Mouse (Mus musculus) ES-E14 (cell line): ENCODE measurements around the gene Isg20l2. TPM values are rescaled to one million over a fixed set of nuclear protein-coding genes. Genes with fewer than 3 reads are reported as not detected.
A peak's percentile ranks its signal among the peaks of the same experiment; 100 is the strongest.

Source experiments
- DNase-seq: peaks from one replicate; pipeline ENCODE4 v3.0.0-alpha.2; 2013; ENCODE audit warnings: low read depth, low spot score
- H3K27ac ChIP-seq: 2 replicates; pipeline ENCODE4 v1.5.1; 2012; ENCODE audit warnings: low read depth, mild to moderate bottlenecking, low read length, moderate library complexity, mixed read lengths; ENCODE audit not compliant: poor library complexity, insufficient read depth, severe bottlenecking
- H3K36me3 ChIP-seq: 2 replicates; pipeline ENCODE4 v1.6.1; 2012; ENCODE audit warnings: mild to moderate bottlenecking, low read length, moderate library complexity, mixed read lengths; ENCODE audit not compliant: control insufficient read depth, poor library complexity, insufficient read depth, severe bottlenecking
- H3K4me1 ChIP-seq, 2 experiments: fragments of 150-350 bp in 1 of 2; sonication (generic) in 1 of 2; 2 replicates each; pipeline ENCODE4 v1.6.1; 2012; ENCODE audit warnings: low read length in 2 of 2, mild to moderate bottlenecking in 1 of 2, mixed read lengths in 1 of 2; ENCODE audit not compliant: control insufficient read depth in 2 of 2, insufficient read depth in 2 of 2, poor library complexity in 1 of 2
- H3K4me3 ChIP-seq, 2 experiments: fragments of 150-350 bp in 1 of 2; sonication (generic) in 1 of 2; 2 replicates each; pipeline ENCODE4 v1.5.1; 2012; ENCODE audit warnings: low read length in 2 of 2, low read depth in 1 of 2, mild to moderate bottlenecking in 1 of 2, mixed read lengths in 1 of 2; ENCODE audit not compliant: insufficient read depth in 1 of 2, poor library complexity in 1 of 2, severe bottlenecking in 1 of 2
- H3K9ac ChIP-seq: 2 replicates; pipeline ENCODE4 v1.6.1; 2012; ENCODE audit warnings: low read depth, mild to moderate bottlenecking, low read length, mixed read lengths; ENCODE audit not compliant: poor library complexity, insufficient read depth, severe bottlenecking
- H3K9me3 ChIP-seq: fragments of 150-350 bp; sonication (generic); 2 replicates; pipeline ENCODE4 v1.6.1; 2012; ENCODE audit warnings: low read depth, mild to moderate bottlenecking, low read length; ENCODE audit not compliant: control insufficient read depth, insufficient read depth
- CHD2 ChIP-seq: IDR thresholded peaks from 2 replicates; pipeline ENCODE4 v1.6.1; 2014; ENCODE audit warnings: mild to moderate bottlenecking, low read depth, low read length, inconsistent platforms
- HCFC1 ChIP-seq: IDR thresholded peaks from 2 replicates; pipeline ENCODE4 v1.6.1; 2012; ENCODE audit warnings: low read length, inconsistent platforms, borderline replicate concordance; ENCODE audit not compliant: insufficient read depth
- MAFK ChIP-seq: IDR thresholded peaks from 2 replicates; pipeline ENCODE4 v1.6.1; 2014; ENCODE audit warnings: mild to moderate bottlenecking, low read depth, low read length, inconsistent platforms; ENCODE audit not compliant: insufficient read depth
- ZC3H11A ChIP-seq: IDR thresholded peaks from 2 replicates; pipeline ENCODE4 v1.6.1; 2012; ENCODE audit warnings: low read depth, mild to moderate bottlenecking, inconsistent platforms, low read length, borderline replicate concordance
- ZNF384 ChIP-seq: IDR thresholded peaks from 2 replicates; pipeline ENCODE4 v1.6.1; 2012; ENCODE audit warnings: low read depth, low read length, inconsistent platforms
- in situ Hi-C, 2 experiments: fragments of 600-800 bp; cut with MboI; formaldehyde crosslinking; loops; one replicate each; pipeline ENCODE4 v1.15.1; 2025; ENCODE audit warnings: low sequenced_read_pairs in 2 of 2, inconsistent platforms in 1 of 2; ENCODE audit not compliant: unreplicated experiment in 2 of 2
- total RNA-seq: library from RNA; depleted of rRNA; stranded (reverse); fragments of 300-350 nt; gene quantifications from 2 replicates; pipeline ENCODE4 v1.2.3, GENCODE M21; 2012

Gene Isg20l2
- total RNA-seq, 1 experiment, result 40.1 TPM

- in situ Hi-C loops, result no loop called here
- H3K4me1 ChIP-seq, result peaks cover 4 to 6% of the 10 kb centered on the region in 2 experiments; a peak in 2 of 4 replicates
- no peak for DNase-seq
Observed at GRCm38 (mm10) chr3:87958056-87958455, 27.9 kb downstream of the Isg20l2 start.

GRCm38 (mm10) chr3:87958476-87958875, 28.4 kb downstream of the Isg20l2 start:
- Histone ChIP-seq H3K9ac (no peak overlapping the region), H3K9me3 (no peaks in the 10 kb centered on the region), H3K36me3 (no peaks in the 10 kb centered on the region), H3K4me1 (peaks cover 4 to 6% of the 10 kb centered on the region in 2 experiments; a peak in 2 of 4 replicates), H3K4me3 (no peak overlapping the region), H3K27ac (no peak overlapping the region)
- in situ Hi-C loops, result no loop called here
- TF ChIP-seq ZC3H11A (no peak), HCFC1 (no peak), MAFK (no peak), ZNF384 (no peak)
- no peak for DNase-seq

More at GRCm38 (mm10) chr3:87958056-87958455, 27.9 kb downstream of the Isg20l2 start:
- Histone ChIP-seq H3K9me3 (no peaks in the 10 kb centered on the region), H3K9ac (no peak overlapping the region), H3K27ac (no peak overlapping the region), H3K4me3 (no peak overlapping the region), H3K36me3 (no peaks in the 10 kb centered on the region)
- no peak for TF ChIP-seq ZC3H11A
- no peak for TF ChIP-seq CHD2
- no peak for TF ChIP-seq ZNF384
- no peak for TF ChIP-seq MAFK
- TF ChIP-seq HCFC1, result no peak

- Histone ChIP-seq H3K36me3 (no peaks in the 10 kb centered on the region), H3K9ac (no peak overlapping the region), H3K4me1 (peaks cover 4 to 6% of the 10 kb centered on the region in 2 experiments; a peak in 2 of 4 replicates), H3K9me3 (no peaks in the 10 kb centered on the region), H3K27ac (no peak overlapping the region), H3K4me3 (no peak overlapping the region)
- no peak for TF ChIP-seq HCFC1
- no peak for TF ChIP-seq CHD2
- TF ChIP-seq ZC3H11A, result no peak
- TF ChIP-seq ZNF384, result no peak
- no peak for TF ChIP-seq MAFK
- in situ Hi-C loops, result no loop called here
- no peak for DNase-seq
Observed at GRCm38 (mm10) chr3:87958967-87959366, 28.9 kb downstream of the Isg20l2 start.

- Histone ChIP-seq H3K9ac (no peak overlapping the region), H3K36me3 (no peaks in the 10 kb centered on the region), H3K9me3 (no peaks in the 10 kb centered on the region), H3K4me3 (no peak overlapping the region), H3K27ac (no peak overlapping the region), H3K4me1 (peaks cover 4 to 6% of the 10 kb centered on the region in 2 experiments; a peak in 2 of 4 replicates)
- DNase-seq, result no peak
- no peak for TF ChIP-seq CHD2
- in situ Hi-C loops, result no loop called here
Observed at GRCm38 (mm10) chr3:87959371-87959770, 29.3 kb downstream of the Isg20l2 start.

- H3K9me3 ChIP-seq, result no peaks in the 10 kb centered on the region
- no peaks in the 10 kb centered on the region for H3K36me3 ChIP-seq
- TF ChIP-seq HCFC1 (no peak), MAFK (no peak), CHD2 (no peak), ZNF384 (no peak), ZC3H11A (no peak)
- no peak overlapping the region for H3K27ac ChIP-seq
- in situ Hi-C loops, result no loop called here
- DNase-seq, result no peak
- H3K4me3 ChIP-seq, result peak overlapping the region; percentile 58 to 62; a peak in 2 of 4 replicates
- H3K9ac ChIP-seq, result no peak overlapping the region
- peaks cover 4 to 6% of the 10 kb centered on the region in 2 experiments; a peak in 2 of 4 replicates for H3K4me1 ChIP-seq
Observed at GRCm38 (mm10) chr3:87960191-87960585, 30.1 kb downstream of the Isg20l2 start.
